Mouse (Mus musculus) MEL (cell line): ENCODE data around the gene Vps51.

Source experiments
- CTCF ChIP-seq, 3 experiments: IDR thresholded peaks in 2 of 3; conservative IDR thresholded peaks in 1 of 3; 2 replicates each; pipeline ENCODE4 v1.5.1; 2011 to 2012; ENCODE audit warnings: low read length in 3 of 3, low read depth in 2 of 3, mild to moderate bottlenecking in 2 of 3, improper control_type of control experiment in 1 of 3, inconsistent platforms in 1 of 3, mixed read lengths in 1 of 3, moderate library complexity in 1 of 3; ENCODE audit not compliant: control insufficient read depth in 1 of 3, insufficient read depth in 1 of 3, poor library complexity in 1 of 3, severe bottlenecking in 1 of 3
- MAFK ChIP-seq: IDR thresholded peaks from 2 replicates; pipeline ENCODE4 v1.6.1; 2011; ENCODE audit warnings: low read depth, mild to moderate bottlenecking, low read length, improper control_type of control experiment, borderline replicate concordance
- MAZ ChIP-seq: IDR thresholded peaks from 2 replicates; pipeline ENCODE4 v1.6.1; 2012; ENCODE audit warnings: low read depth, mild to moderate bottlenecking, inconsistent platforms, low read length, improper control_type of control experiment

DNA sequence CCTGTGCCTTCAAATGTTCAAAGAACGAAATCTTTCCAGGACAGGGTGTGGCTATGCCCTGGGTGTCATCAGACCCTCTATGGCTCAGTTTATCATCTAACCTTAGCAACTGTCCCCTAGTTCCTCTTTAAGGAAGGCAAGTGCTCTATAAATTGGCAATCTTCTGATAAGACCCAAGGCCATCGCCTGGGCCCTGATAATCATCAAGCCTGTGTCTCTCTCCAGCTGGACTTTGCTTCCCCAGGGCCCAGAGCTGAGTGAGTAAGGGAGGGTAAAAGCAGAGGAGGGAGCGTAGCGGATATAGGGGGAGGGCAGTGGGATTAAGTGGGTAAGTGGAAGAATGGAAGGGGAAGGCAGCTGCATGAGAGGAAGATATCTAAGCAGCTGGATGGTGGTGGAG is 27.4 kb upstream of the Vps51 start:
- TF ChIP-seq MAFK (no peak), MAZ (0 out of 2 replicates have a peak, but pooled peaks have one; percentile 15), CTCF (IDR thresholded peaks at IDR 0.05 in 2 of 3, conservative IDR thresholded peaks at IDR 0.05 in 1 of 3; ENCODE audit: control insufficient read depth in 1 of 3, insufficient read depth in 1 of 3, low read depth in 2 of 3, low read length in 3 of 3, poor library complexity in 1 of 3, severe bottlenecking in 1 of 3) (no peak)
